ENCODE assay signal across 24 mouse cellular contexts in the genomic region with DNA sequence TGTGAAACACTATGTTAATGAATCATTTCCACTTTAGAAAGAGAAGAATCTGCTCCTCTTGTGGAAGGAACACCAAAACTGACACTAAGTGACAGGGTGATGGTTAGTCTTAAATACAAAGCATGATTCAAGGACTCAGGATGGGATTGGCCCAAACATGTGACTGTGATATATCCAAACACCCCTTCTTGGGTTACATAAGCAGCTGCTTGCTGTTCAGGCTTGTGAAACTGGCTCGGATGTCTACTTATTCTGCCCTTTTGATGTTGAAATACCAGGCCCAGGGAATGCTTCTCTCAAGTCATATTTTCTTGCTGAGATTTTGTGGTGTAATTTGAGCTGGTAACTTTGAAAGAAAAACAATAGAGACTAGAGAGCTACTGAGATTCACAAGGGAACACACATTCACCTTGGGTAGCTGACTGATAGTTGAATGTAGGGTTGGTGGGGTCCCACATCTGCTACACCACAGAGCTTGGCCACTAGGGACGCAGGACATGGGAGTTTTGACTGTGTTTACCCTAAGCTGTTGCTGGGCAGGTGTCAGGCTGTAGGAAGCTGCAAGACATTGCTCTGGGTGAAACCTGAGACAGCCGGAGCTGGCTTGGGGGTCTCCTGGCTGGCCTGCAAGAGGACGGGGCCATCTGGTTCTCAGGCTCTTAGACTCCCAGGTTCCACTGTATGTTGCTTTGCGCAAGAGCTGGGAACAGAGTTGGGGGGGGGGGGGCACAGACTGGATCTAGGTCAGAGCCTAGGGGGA.
DNase-seq lines count a peak whose midpoint lies in the region; ATAC-seq lines count a peak whose summit lies in the region.
"Had no signal": no experiment of that assay in that cellular context is flagged by ENCODE, and none has a peak within 500 bp of the region (broad histone marks: within the 10 kb centered on the region; RNA-seq: fewer than 3 reads in every experiment).

No protein-coding gene starts in this region.

- H3K27ac ChIP-seq in embryonic facial prominence, embryonic 14.5 days (replicated peaks; ENCODE audit: low read depth, low read length) = no peak overlapping the region
- no peak overlapping the region for H3K27ac ChIP-seq in limb, embryonic 13.5 days
- H3K27ac ChIP-seq: embryonic facial prominence, embryonic 13.5 days; forebrain, embryonic 10.5 days; hindbrain, embryonic 12.5 days; left cerebral cortex, adult 2 months; limb, embryonic 15.5 days; liver, embryonic 15.5 days; stomach, embryonic 15.5 days had no signal

- H3K4me2 ChIP-seq in embryonic facial prominence, embryonic 14.5 days (ENCODE audit: low read depth, low read length) = no peak overlapping the region
- no peak overlapping the region for H3K4me2 ChIP-seq in limb, embryonic 13.5 days (replicated peaks)
- H3K4me2 ChIP-seq: embryonic facial prominence, embryonic 13.5 days; hindbrain, embryonic 12.5 days; limb, embryonic 15.5 days; liver, embryonic 15.5 days; stomach, embryonic 15.5 days had no signal

- H3K36me3 ChIP-seq in embryonic facial prominence, embryonic 14.5 days (ENCODE audit: control insufficient read depth, insufficient read depth, low read length) = no peaks in the 10 kb centered on the region
- H3K36me3 ChIP-seq in limb, embryonic 13.5 days = no peaks in the 10 kb centered on the region
- H3K36me3 ChIP-seq: embryonic facial prominence, embryonic 13.5 days; forebrain, embryonic 10.5 days; hindbrain, embryonic 12.5 days; limb, embryonic 15.5 days; liver, embryonic 15.5 days; stomach, embryonic 15.5 days had no signal

- H3K9me3 ChIP-seq in embryonic facial prominence, embryonic 14.5 days (ENCODE audit: control insufficient read depth, low read length) = no peaks in the 10 kb centered on the region
- no peaks in the 10 kb centered on the region; the same call in 1 of the 2 replicates for H3K9me3 ChIP-seq in limb, embryonic 13.5 days
- H3K9me3 ChIP-seq: embryonic facial prominence, embryonic 13.5 days; forebrain, embryonic 10.5 days; hindbrain, embryonic 12.5 days; limb, embryonic 15.5 days; liver, embryonic 15.5 days; stomach, embryonic 15.5 days had no signal

- H3K9ac ChIP-seq in embryonic facial prominence, embryonic 14.5 days (ENCODE audit: low read depth, low read length) = no peak overlapping the region
- H3K9ac ChIP-seq in limb, embryonic 13.5 days = no peak overlapping the region
- H3K9ac ChIP-seq: embryonic facial prominence, embryonic 13.5 days; hindbrain, embryonic 12.5 days; limb, embryonic 15.5 days; liver, embryonic 15.5 days; stomach, embryonic 15.5 days had no signal

- H3K4me1 ChIP-seq in embryonic facial prominence, embryonic 14.5 days (ENCODE audit: control insufficient read depth, insufficient read depth, low read length) = no peaks in the 10 kb centered on the region
- H3K4me1 ChIP-seq in limb, embryonic 13.5 days = peaks cover 10% of the 10 kb centered on the region; the same call in 1 of the 2 replicates
- H3K4me1 ChIP-seq: embryonic facial prominence, embryonic 13.5 days; forebrain, embryonic 10.5 days; hindbrain, embryonic 12.5 days; limb, embryonic 15.5 days; liver, embryonic 15.5 days; stomach, embryonic 15.5 days had no signal

- no peaks in the 10 kb centered on the region for H3K27me3 ChIP-seq in embryonic facial prominence, embryonic 14.5 days (replicated peaks; ENCODE audit: control insufficient read depth, insufficient read depth, low read length)
- H3K27me3 ChIP-seq in limb, embryonic 13.5 days = no peaks in the 10 kb centered on the region
- H3K27me3 ChIP-seq: embryonic facial prominence, embryonic 13.5 days; hindbrain, embryonic 12.5 days; limb, embryonic 15.5 days; liver, embryonic 15.5 days; stomach, embryonic 15.5 days had no signal

- DNase-seq in 3T3-L1 (ENCODE audit: low read depth, low spot score) = peak; percentile 56
- DNase-seq in Muller cell, postnatal 12 days (ENCODE audit: inconsistent ontology term) = peak; percentile 9
- DNase-seq in embryonic facial prominence, embryonic 14.5 days (ENCODE audit: low spot score) = peak; percentile 61
- DNase-seq in thymus, postnatal 14 days = no peak
- no peak for DNase-seq in frontal cortex, adult 2 months (ENCODE audit: extremely low spot score in 1 of 2, low spot score in 1 of 2)
- no peak for DNase-seq in cerebellum, postnatal 14 days
- DNase-seq: adrenal gland, postnatal 10 days; cerebellum, adult 11 months; cerebellum, postnatal 10 days; gastrocnemius, postnatal 36 days; kidney, adult 2 months; lung, postnatal 10 days; retina, postnatal 1 day; thymus, adult 18-20 months had no signal

- WGBS in embryonic facial prominence, embryonic 14.5 days = 41% methylated on average over 5 of the region's 5 CpGs
- 23% methylated on average over 5 of the region's 5 CpGs for WGBS in limb, embryonic 13.5 days

- peak; percentile 81 for ATAC-seq in embryonic facial prominence, embryonic 14.5 days (ENCODE audit: low read depth)
- peak; percentile 88 for ATAC-seq in limb, embryonic 13.5 days (ENCODE audit: low FRiP score, low read depth)
- ATAC-seq: activated CD4-positive, CD25-positive, alpha-beta regulatory T cell, adult 4 months; inflammation-experienced regulatory T-cells, adult 6 months had no signal

- H3K4me3 ChIP-seq in embryonic facial prominence, embryonic 14.5 days (ENCODE audit: low read depth, low read length) = no peak overlapping the region
- H3K4me3 ChIP-seq in limb, embryonic 13.5 days = no peak overlapping the region
- H3K4me3 ChIP-seq: embryonic facial prominence, embryonic 13.5 days; forebrain, embryonic 10.5 days; hindbrain, embryonic 12.5 days; left cerebral cortex, adult 2 months; limb, embryonic 15.5 days; liver, embryonic 15.5 days; stomach, embryonic 15.5 days had no signal

Comparison
In these comparisons a context has a peak if more than half of its experiments do, and no peak if none do; other contexts are left out.
1. DNase-seq: peak in 3T3-L1 (single experiment), Muller cell, postnatal 12 days (single experiment) and embryonic facial prominence, embryonic 14.5 days (single experiment); none in thymus, postnatal 14 days (single experiment), frontal cortex, adult 2 months (0 of 2) and cerebellum, postnatal 14 days (0 of 2).